Mouse (Mus musculus) adrenal gland, postnatal 10 days (tissue): ENCODE results near the gene Ccdc148. TPM values are rescaled to one million over a fixed set of nuclear protein-coding genes. Genes with fewer than 3 reads are reported as not detected.

ENCODE experiments used
- DNase-seq: peaks from one replicate; pipeline ENCODE4 v3.0.0; 2021; ENCODE audit warnings: mixed read lengths
- total RNA-seq, 2 experiments: library from RNA; stranded (reverse); gene quantifications; 2 replicates each; pipeline ENCODE4 v1.2.3; 2021

The Ccdc148 gene
- total RNA-seq, 2 experiments from 2014 or later = 1.3 to 1.4 TPM

DNA sequence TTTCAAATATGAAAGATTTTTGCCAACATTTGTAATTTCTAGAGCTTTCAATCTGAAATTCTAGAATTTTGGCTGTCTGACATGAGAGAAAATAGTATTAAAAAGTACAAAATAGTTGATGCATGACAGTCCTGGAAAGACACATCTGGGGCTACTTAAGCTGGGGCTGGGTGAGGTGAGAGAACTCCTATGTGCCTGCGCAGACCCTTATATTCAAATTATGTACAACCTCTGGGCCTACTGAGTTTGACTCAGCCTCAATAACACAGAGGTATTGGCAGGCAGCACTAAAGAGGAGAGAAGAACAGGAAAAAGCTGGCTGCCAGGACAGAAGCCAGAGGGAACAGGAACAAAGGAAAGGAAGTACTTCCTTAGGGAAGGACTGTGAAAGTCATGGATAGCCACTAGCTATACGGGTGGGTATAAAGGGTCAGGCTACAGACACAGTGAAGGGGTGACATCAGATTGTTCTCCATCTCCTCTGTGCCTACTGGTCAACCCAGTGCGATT is 381.4 kb downstream of the Ccdc148 start:
- DNase-seq = no peak

DNA sequence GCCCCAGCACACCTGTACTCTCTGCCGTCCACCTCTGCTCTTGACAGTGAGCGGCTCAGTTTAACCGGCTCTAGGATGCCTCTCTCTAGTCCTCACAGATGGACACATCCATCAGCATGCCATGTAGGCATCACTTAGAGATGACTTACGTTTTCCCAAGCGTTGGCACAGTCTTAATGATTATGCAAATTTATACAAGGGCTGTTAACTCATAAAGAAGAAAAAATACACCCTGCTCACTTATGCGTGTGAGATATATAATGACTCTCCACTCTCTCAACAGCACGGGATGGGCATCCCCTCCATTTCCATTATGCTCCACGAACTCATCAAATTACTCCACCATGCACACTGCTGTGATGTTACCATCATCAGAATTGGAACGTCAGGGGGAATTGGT is 386.6 kb downstream of the Ccdc148 start:
- no peak for DNase-seq

Other genes starting within 250 kb of the Ccdc148 start
- gene Pkp4, start 167 bp upstream of the Ccdc148 start, total RNA-seq = 10 to 100 TPM; 59.9 to 76.5 TPM